Mouse (Mus musculus): ENCODE results near the gene Kif22.
A peak's percentile ranks its signal among the peaks of the same experiment; 100 is the strongest.
"Not testable (repeated sequence)": the region's sequence is repeated elsewhere in the genome, so short reads cannot be mapped to it uniquely, and the experiment has no call there.

The Kif22 gene

GRCm38 (mm10) chr7:127041851-127042672, at the start of gene Kif22:
Gene Kif22 (minus strand): TSS chr7:127042471.
- DNase-seq (ENCODE audit: low spot score in 2 of 2) = peak; percentile 84 to 90

DNA sequence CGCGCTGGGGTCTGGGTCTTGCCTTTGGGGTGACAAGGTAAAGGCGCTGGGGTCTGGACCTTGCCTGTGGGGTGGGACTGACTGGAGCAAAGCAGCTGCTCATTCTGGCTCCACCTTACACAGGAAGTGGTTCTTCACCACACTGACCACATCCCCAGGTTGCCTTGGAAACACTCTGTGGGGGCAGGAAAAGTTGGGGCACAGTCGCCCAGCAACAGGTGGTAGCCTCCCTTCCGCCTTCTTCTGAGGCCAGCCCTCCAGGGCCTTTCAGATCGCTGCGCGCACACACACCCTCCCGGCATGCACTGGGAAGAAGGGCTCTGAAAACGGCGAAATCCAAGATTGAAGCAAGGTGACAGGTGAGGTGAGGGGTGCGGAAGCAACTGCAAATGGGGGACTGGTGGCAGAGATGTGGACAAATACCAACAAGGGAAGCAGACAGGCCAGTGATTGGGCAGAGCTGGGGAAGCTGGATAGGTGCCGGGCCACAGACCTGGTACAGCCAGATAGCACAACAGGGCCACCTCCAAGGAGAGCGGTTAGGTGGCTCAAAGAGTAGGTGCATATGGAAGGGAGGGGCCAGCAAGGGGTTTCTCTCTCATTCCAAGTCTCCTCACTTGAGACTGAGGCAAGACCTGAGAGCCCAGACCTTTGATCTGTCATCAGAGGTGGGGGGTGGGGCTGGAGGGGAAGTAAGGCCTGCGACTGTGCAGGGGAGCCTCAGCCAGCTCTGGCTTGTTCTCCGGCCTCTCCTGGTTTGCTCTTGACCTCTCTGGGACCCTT, 49.0 kb upstream of the Kif22 start, which contains the start of gene AI467606:
TSS of gene AI467606 (plus strand) at position 246 of the 783 bp plus-strand sequence.
- DNase-seq (ENCODE audit: low spot score in 2 of 2) = peak in 1 of 2 experiments; percentile 43

DNA sequence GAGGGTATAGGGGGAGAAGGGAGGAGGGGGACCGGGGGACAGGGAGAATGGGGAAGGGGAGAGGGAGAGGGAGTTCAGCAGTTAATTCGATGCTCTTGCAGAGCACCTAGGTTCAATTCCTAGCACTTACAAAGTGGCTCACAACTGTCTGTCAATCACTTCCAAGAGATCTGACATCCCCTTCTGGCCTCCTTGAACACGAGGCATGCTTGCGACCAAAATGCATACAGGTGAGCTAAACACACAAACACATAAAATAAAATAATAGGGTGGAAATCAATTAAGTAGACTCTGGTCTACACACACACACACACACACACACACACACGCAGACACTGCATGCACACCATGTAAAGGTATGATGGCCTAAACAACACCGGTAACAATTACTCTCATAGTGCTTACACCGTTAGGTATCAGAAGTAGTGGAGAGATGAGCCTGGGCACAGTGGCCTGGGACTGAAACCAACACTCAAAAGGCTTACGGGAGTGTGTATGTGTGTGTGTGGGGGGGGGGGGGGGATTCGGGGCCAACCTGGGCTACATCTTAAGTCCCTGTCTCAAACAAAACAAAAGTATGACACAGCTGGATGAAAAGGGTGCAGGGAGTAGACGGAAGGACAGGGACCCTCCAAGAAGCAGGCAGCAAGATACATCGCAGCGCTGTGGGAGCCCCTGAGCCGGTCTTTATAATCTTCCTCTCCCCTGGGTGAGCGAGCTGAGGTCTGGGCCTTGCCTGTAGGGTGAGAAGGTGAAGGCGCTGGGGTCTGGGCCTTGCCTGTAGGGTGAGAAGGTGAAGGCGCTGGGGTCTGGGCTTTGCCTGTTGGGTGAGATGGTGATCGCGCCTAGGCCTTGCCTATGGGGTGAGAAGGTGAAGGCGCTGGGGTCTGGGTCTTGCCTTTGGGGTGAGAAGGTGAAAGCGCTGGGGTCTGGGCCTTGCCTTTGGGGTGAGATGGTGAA, 48.2 kb upstream of the Kif22 start:
- no peak for DNase-seq (ENCODE audit: low spot score in 2 of 2)

DNA sequence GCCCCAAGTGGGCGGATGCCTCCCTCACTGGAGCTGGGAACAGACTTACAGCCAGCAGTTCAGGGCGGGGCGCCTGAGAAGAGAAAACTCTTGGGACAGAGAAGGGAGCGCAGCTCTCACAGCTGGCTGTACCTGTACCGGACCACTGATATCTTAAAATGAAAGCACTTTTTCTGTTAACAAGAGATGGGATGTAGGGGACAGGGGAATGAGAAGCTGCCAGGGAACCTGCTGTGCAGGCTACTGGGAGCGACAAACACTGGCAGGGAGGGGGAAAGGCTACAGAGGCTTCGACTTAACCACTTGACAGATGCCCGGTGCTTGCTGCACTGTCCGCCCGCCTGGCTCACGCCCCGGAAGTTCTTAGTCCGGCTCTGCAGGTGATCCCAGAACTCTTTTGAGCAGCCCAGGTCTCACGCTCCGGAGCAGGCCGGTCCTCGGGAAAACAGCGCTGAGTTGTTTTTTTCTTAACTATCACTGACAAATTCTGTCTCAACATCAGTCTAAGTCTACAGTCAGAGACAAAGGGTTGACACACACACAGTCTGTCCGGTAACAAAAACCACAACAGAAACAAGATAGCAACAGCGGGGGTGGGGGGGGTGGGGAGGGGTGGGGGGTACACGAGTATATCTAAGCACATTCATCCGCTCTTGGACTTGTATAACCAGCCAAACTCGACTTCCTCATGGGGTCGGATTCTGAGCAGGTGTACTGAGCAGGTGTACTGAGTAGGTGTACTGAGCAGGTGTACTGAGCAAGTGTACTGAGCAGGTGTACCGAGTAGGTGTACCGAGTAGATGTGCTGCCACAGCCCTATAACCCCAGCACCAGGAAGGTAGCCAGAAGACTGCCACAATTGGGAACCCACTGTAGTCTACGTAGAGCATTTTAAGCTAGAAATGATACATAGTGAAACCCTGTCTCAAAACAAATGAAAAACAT, 46.9 kb upstream of the Kif22 start:
- no peak for DNase-seq (ENCODE audit: low spot score in 2 of 2)

DNA sequence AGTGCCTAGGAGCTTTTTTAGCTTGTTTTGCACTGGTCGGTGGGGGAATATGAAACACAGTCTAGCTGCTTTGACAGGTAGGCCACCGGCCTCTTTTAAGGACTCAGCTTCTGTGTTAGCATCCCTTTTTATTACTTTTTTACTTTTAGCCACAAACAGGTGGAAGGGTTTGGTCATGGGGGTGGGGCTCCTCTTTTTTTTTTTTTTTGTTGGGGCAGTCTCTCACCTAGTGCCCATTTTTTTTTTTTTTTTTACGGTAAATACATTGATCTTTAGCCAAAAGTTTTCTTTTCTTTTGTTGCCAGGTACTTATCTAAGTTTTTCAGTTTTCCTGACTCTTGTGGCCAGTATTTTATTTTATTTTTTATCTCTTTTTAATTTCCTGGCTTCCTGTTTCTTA, 45.8 kb upstream of the Kif22 start:
- no peak for DNase-seq (ENCODE audit: low spot score in 2 of 2)

GRCm38 (mm10) chr7:127087278-127088010, 45.2 kb upstream of the Kif22 start, which contains the start of gene Zg16:
Gene Zg16 (minus strand): TSS chr7:127087328.
- DNase-seq (ENCODE audit: low spot score in 2 of 2) = not testable (repeated sequence)

DNA sequence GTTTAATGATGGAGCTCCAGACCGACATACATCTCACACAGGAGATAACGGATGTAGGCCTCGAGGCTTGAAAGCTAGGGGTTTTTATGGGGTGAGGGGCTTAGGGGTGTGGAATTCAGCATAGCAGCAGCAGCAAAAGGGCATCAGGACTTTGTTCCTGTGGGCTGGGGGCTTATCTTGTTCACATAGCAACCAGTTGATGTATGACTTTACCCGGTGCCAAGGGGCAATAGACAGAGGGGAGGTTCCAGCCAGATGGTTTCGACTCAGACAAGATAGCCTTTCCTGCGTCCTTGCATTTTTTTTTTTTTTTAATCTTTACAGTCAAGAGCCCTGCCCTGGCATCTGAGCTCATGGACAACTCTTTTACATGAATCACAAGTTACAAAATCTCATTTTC, 43.5 kb upstream of the Kif22 start:
- not testable (repeated sequence) for DNase-seq (ENCODE audit: low spot score in 2 of 2)

DNA sequence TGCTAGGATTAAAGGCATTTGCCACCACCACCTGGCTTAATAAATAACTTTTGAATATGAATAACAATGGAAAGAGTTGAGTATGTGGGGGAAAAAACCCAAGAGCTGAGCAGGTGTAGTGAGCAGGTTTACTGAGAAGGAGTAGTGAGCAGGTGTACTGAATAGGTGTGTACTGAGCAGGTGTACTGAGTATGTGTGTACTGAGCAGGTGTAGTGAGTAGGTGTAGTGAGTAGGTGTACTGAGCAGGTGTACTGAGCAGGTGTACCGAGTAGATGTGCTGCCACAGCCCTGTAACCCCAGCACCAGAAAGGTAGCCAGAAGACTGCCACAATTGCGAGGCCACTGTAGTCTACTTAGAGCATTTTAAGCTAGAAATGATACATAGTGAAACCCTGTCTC, 42.5 kb upstream of the Kif22 start:
- DNase-seq (ENCODE audit: low spot score in 2 of 2) = no peak

- DNase-seq (ENCODE audit: low spot score in 2 of 2) = no peak
Observed at GRCm38 (mm10) chr7:127083689-127084088, 41.4 kb upstream of the Kif22 start.

- DNase-seq (ENCODE audit: low spot score in 2 of 2) = no peak
Observed at GRCm38 (mm10) chr7:127082995-127083394, 40.7 kb upstream of the Kif22 start.

DNA sequence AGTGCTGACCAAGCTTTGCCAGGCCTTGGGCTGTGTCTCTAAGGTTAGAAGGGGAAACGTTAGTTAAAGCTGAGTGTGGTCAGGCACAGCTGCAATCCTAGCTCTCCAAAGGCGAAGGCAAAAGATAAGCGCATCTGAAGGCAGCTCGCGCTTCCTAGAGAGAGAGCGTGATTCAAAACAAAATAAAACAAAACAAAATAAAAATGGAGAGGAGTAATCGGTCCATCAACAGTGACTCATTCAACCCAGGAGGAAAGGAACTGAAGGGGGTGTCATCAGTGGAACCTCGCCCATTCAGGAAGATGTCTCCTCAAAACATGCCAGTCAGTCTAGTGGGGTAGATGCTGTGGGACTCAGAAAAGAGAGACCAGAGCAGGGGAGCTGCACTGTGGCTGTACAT, 40.0 kb upstream of the Kif22 start:
- no peak for DNase-seq (ENCODE audit: low spot score in 2 of 2)

DNA sequence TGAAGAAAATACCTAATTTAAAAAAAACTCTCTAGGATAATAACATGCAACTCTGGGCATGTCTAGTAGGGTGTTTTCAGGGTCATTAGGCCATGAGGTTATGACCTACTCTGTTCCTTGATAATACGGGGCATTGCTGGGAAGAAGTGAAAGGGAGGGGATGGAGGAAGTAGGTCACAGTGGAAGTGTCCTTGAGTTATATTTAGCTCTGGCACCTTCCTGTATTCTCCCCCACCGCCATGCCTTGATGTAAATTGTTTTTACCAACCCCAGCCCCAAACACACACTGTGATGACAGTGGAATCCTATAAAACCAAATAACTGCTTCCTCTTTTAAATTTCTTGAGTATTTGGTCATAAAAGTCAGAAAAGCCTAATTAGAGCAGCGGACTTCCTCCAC, 37.8 kb upstream of the Kif22 start:
- DNase-seq (ENCODE audit: low spot score in 2 of 2) = no peak

DNA sequence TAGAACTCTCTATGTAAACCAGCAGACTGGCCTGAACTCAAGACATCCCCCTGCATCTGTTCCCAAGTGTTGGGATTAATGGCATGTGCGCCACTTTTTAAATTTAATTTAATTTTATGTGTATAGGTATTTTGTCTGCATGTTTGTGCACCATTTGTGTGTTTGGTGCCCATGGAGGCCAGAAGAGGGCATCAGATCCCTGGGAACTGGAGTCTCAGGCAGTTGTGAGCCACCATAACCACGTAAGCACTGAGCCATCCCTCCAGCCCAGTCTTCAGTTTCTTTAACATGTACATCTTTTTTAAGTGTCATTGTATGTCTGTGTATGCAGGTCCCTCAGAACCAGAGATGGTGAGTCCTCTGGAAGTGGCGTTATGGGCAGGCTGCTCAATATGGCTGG, 35.4 kb upstream of the Kif22 start:
- no peak for DNase-seq (ENCODE audit: low spot score in 2 of 2)

GRCm38 (mm10) chr7:127076188-127076587, 33.9 kb upstream of the Kif22 start:
- no peak for DNase-seq (ENCODE audit: low spot score in 2 of 2)

DNA sequence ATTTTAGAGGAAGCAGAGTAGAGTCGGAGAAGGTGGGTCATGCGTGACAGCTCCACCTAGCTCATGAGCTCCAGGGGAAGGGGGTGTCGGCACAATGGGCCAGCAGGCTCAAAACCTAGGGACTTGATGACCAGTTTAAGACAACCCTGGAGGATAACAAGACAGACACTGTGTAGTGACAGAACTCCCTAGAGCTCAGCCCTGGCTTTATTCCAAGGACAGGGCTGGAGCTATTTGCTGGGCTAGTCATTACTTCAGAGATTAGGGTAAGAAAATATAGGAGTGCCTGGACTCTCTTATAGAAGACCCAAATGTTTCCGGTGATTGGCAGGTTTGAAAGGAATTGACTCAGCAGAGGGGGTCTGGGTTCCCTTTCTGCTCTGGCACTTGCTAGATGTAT, 30.9 kb upstream of the Kif22 start:
- no peak for DNase-seq (ENCODE audit: low spot score in 2 of 2)

DNA sequence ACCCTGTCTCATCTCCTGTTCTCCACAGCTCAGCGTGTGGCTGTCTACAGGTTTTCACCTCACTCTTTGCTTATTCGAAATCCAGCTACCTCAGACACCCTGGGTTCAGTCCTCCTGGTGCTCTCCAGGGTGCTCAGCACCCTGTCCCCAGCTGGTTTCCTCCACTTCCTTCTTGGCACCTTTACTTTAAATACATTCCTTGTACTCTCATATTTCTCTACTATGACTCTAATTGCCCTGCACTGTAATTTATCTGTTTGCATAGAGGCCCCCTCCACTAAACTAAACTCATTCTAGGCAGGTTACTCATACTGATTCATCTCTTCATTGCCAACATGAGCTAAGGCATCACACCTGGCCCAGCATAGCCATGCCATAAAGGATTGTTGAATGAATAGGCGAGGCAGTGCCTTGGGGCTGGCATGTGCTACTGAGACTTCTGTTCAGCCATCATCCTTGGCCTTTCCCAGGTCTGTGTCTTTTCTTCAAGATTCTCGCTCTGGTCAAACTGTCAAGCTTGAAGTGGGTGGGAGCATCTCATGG, 28.7 kb upstream of the Kif22 start:
- no peak for DNase-seq (ENCODE audit: low spot score in 2 of 2)

DNA sequence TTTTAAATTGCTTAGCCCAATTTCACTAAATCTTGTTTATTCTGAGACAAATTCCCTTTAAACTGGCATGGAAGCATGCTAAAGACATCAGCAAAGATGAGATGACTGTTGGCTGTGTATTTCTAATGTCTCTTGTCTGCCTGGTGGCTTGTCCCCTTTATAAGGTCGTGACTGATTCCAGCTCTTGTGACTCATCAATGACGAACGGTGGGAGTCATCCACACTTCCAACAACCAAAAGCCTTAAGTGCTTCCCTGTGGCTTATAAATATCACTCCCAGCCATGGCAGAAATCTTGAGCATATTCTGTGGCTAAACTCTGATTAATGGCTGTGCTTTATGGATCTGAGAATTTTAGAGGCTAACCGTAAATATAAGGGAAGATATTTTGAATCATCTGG, 24.0 kb upstream of the Kif22 start:
- DNase-seq (ENCODE audit: low spot score in 2 of 2) = no peak

GRCm38 (mm10) chr7:127065538-127065937, 23.3 kb upstream of the Kif22 start:
- DNase-seq (ENCODE audit: low spot score in 2 of 2) = no peak

DNA sequence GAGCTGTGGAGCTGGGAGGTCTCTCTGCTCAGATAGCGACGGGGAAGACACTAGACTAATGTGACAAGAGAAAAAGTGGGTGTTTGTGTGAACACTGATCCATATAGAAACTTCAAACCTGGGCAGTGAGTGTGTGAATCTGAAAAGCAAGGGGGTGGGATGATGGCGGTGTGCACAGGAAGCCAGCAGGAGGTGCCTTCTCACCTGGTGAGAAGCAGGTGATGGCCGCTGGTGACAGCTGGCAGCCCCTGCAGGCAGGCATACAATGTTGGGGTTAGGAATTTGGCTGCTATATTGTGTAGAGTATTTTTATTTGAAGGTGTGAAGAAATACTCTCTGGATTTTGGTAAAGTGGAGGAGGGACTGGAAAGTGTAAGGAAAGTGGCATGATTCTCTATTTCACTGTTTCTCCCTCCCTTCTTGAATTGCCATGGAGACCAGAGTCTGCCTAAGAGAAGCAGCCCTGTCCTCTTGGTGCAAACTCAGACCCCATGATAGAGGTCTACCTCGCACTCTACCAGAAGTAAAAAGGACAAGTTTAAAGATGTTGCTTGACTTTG, 12.8 kb upstream of the Kif22 start:
- DNase-seq (ENCODE audit: low spot score in 2 of 2) = no peak
